Mouse (Mus musculus) lung, adult 2 months (tissue): Measurements from ENCODE around the gene Cacna1c.

Experiments
- CTCF ChIP-seq: fragments of 200-500 bp; IDR thresholded peaks from 2 replicates; pipeline ENCODE4 v1.5.1; 2011; ENCODE audit warnings: mild to moderate bottlenecking, low read length, control low read depth; ENCODE audit not compliant: insufficient read depth
- POLR2A ChIP-seq: fragments of 200-500 bp; IDR thresholded peaks from 2 replicates; pipeline ENCODE4 v1.6.1; 2011; ENCODE audit warnings: low read depth, mild to moderate bottlenecking, control low read depth, low read length, borderline replicate concordance; ENCODE audit errors: extremely low read depth

DNA sequence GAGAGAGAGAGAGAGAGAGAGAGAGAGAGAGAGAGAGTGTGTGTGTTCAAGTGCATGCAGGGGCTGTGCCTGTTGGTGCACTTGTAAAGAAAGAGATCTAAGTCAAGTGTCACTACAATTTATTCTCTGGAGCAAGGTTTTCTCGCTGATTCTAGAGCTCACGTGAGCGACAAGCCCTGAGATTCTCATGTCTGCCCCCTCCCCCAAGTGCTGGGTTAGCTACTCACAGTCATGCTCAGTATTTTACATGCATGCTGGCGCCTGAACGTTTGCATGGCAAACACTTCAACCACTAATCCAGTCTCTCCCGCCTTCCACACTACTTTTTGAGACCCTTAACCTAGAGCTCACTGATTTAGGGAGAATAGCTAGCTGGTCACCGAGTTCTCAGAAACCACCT, 99.7 kb downstream of the Cacna1c start:
- TF ChIP-seq CTCF (no peak), POLR2A (no peak)
